Mouse (Mus musculus): ENCODE data around the gene Mrps36.

The Mrps36 gene

GRCm38 (mm10) chr13:100742831-100743230, 1.6 kb downstream of the Mrps36 start:
- in situ Hi-C loops (cut with MboI; ENCODE audit: unreplicated experiment in 2 of 2) = loop anchor here in 1 of 2 experiments (5.0 kb wide), 1 partner anchor 84 kb away; no protein-coding TSS in a partner anchor

GRCm38 (mm10) chr13:100732756-100733155, 11.7 kb downstream of the Mrps36 start:
- in situ Hi-C loops (cut with MboI; ENCODE audit: unreplicated experiment in 2 of 2) = loop anchor here (5.0 to 10.0 kb wide), 2 partner anchors 50 to 102 kb away; partner anchors contain the start of gene Slc30a5 (in 1 of the 2)

GRCm38 (mm10) chr13:100731462-100732046, 12.9 kb downstream of the Mrps36 start:
- in situ Hi-C loops (cut with MboI; ENCODE audit: unreplicated experiment in 2 of 2) = loop anchor here (5.0 to 10.0 kb wide), 2 partner anchors 51 to 103 kb away; partner anchors contain the start of gene Slc30a5 (in 1 of the 2)

GRCm38 (mm10) chr13:100730861-100731176, 13.6 kb downstream of the Mrps36 start, which contains the start of gene Cdk7:
Gene Cdk7, minus strand, starts transcription at chr13:100730939.
- in situ Hi-C loops (cut with MboI; ENCODE audit: unreplicated experiment in 2 of 2) = loop anchor here (5.0 to 10.0 kb wide), 2 partner anchors 51 to 104 kb away; partner anchors contain the start of gene Slc30a5 (in 1 of the 2)

- in situ Hi-C loops (cut with MboI; ENCODE audit: unreplicated experiment in 2 of 2) = loop anchor here (5.0 to 10.0 kb wide), 2 partner anchors 52 to 104 kb away; partner anchors contain the start of gene Slc30a5 (in 1 of the 2)
Measured at GRCm38 (mm10) chr13:100730153-100730860, 14.2 kb downstream of the Mrps36 start.

GRCm38 (mm10) chr13:100728530-100728929, 15.9 kb downstream of the Mrps36 start:
- in situ Hi-C loops (cut with MboI; ENCODE audit: unreplicated experiment in 2 of 2) = loop anchor here in 1 of 2 experiments (10.0 kb wide), 1 partner anchor 66 kb away; no protein-coding TSS in a partner anchor

- in situ Hi-C loops (cut with MboI; ENCODE audit: unreplicated experiment in 2 of 2) = loop anchor here in 1 of 2 experiments (10.0 kb wide), 1 partner anchor 67 kb away; no protein-coding TSS in a partner anchor
Measured at GRCm38 (mm10) chr13:100728086-100728485, 16.4 kb downstream of the Mrps36 start.

GRCm38 (mm10) chr13:100725194-100725593, 19.3 kb downstream of the Mrps36 start:
- in situ Hi-C loops (cut with MboI; ENCODE audit: unreplicated experiment in 2 of 2) = loop anchor here in 1 of 2 experiments (10.0 kb wide), 1 partner anchor 70 kb away; no protein-coding TSS in a partner anchor

- in situ Hi-C loops (cut with MboI; ENCODE audit: unreplicated experiment in 2 of 2) = loop anchor here in 1 of 2 experiments (10.0 kb wide), 1 partner anchor 71 kb away; no protein-coding TSS in a partner anchor
Measured at GRCm38 (mm10) chr13:100724051-100724754, 20.3 kb downstream of the Mrps36 start.

- in situ Hi-C loops (cut with MboI; ENCODE audit: unreplicated experiment in 2 of 2) = loop anchor here in 1 of 2 experiments (10.0 kb wide), 1 partner anchor 73 kb away; no protein-coding TSS in a partner anchor
Measured at GRCm38 (mm10) chr13:100721656-100722055, 22.8 kb downstream of the Mrps36 start.

- in situ Hi-C loops (cut with MboI; ENCODE audit: unreplicated experiment in 2 of 2) = no loop called here
Measured at GRCm38 (mm10) chr13:100715467-100715866, 29.0 kb downstream of the Mrps36 start.

- in situ Hi-C loops (cut with MboI; ENCODE audit: unreplicated experiment in 2 of 2) = no loop called here
Measured at GRCm38 (mm10) chr13:100706206-100706605, 38.3 kb downstream of the Mrps36 start.

- in situ Hi-C loops (cut with MboI; ENCODE audit: unreplicated experiment in 2 of 2) = no loop called here
Measured at GRCm38 (mm10) chr13:100703468-100703867, 41.0 kb downstream of the Mrps36 start.

GRCm38 (mm10) chr13:100698866-100699265, 45.6 kb downstream of the Mrps36 start:
- in situ Hi-C loops (cut with MboI; ENCODE audit: unreplicated experiment in 2 of 2) = loop anchor here (25.0 kb wide), 2 partner anchors 1013 to 1963 kb away; no protein-coding TSS in a partner anchor

- in situ Hi-C loops (cut with MboI; ENCODE audit: unreplicated experiment in 2 of 2) = loop anchor here (25.0 kb wide), 2 partner anchors 1015 to 1965 kb away; no protein-coding TSS in a partner anchor
Measured at GRCm38 (mm10) chr13:100697541-100697940, 46.9 kb downstream of the Mrps36 start.

- in situ Hi-C loops (cut with MboI; ENCODE audit: unreplicated experiment in 2 of 2) = loop anchor here (5.0 to 25.0 kb wide), 3 partner anchors 165 to 1975 kb away; no protein-coding TSS in a partner anchor
Measured at GRCm38 (mm10) chr13:100687513-100687912, 56.9 kb downstream of the Mrps36 start.
